Mouse (Mus musculus): Measurements from ENCODE around the gene Gpr61. TPM values are rescaled to one million over a fixed set of nuclear protein-coding genes. Genes with fewer than 3 reads are reported as not detected.

The Gpr61 gene
- total RNA-seq (2014; rRNA removed) (not detected in 2 replicates), polyA plus RNA-seq (2012; rRNA removed) (not detected in 2 replicates)

- Histone ChIP-seq H3K4me3 (ENCODE audit: insufficient read depth, low read depth, low read length) (no peak within 1 kb of the TSS), H3K36me3 (ENCODE audit: control insufficient read depth, insufficient read depth, low read length) (no peaks in the 10 kb centered on the region), H3K9ac (ENCODE audit: low read depth, low read length) (no peak within 1 kb of the TSS), H3K4me1 (ENCODE audit: control insufficient read depth, insufficient read depth, low read length) (no peaks in the 10 kb centered on the region), H3K27me3 (ENCODE audit: control insufficient read depth, insufficient read depth, low read length) (no peaks in the 10 kb centered on the region), H3K79me2 (ENCODE audit: control insufficient read depth, insufficient read depth, low read length) (no peaks in the 10 kb centered on the region), H3K27ac (replicated peaks; ENCODE audit: insufficient read depth, low read depth, low read length) (no peak within 1 kb of the TSS)
- 81% methylated on average over 4 of the region's 4 CpGs for WGBS
- DNase-seq (ENCODE audit: extremely low read depth, low read depth, low spot score), result no peak
- no peak for TF ChIP-seq POLR2A (IDR thresholded peaks at IDR 0.05; ENCODE audit: extremely low read depth, insufficient read depth, low read length)
- TF ChIP-seq CTCF (IDR thresholded peaks at IDR 0.05; ENCODE audit: low read depth, low read length), result no peak
Measured at GRCm38 (mm10) chr3:108154656-108155055, at the start of gene Gpr61. TSS of gene Gpr61 (minus strand) at chr3:108154882.

GRCm38 (mm10) chr3:108204470-108204869 is 49.8 kb upstream of the Gpr61 start:
- no peaks in the 10 kb centered on the region for H3K79me2 ChIP-seq (ENCODE audit: control insufficient read depth, insufficient read depth, low read length)
- no peak overlapping the region for H3K27ac ChIP-seq (replicated peaks; ENCODE audit: insufficient read depth, low read depth, low read length)
- WGBS, result 75% methylated on average over 11 of the region's 11 CpGs
- DNase-seq (ENCODE audit: extremely low read depth, low read depth, low spot score), result no peak
- no peak overlapping the region for H3K9ac ChIP-seq (ENCODE audit: low read depth, low read length)
- H3K4me3 ChIP-seq (ENCODE audit: insufficient read depth, low read depth, low read length), result no peak overlapping the region
- no peaks in the 10 kb centered on the region for H3K36me3 ChIP-seq (ENCODE audit: control insufficient read depth, insufficient read depth, low read length)
- TF ChIP-seq POLR2A (IDR thresholded peaks at IDR 0.05; ENCODE audit: extremely low read depth, insufficient read depth, low read length) (no peak), CTCF (IDR thresholded peaks at IDR 0.05; ENCODE audit: low read depth, low read length) (no peak)
- H3K4me1 ChIP-seq (ENCODE audit: control insufficient read depth, insufficient read depth, low read length), result peaks cover 3% of the 10 kb centered on the region; the same call in 1 of the 2 replicates
- no peaks in the 10 kb centered on the region for H3K27me3 ChIP-seq (ENCODE audit: control insufficient read depth, insufficient read depth, low read length)

GRCm38 (mm10) chr3:108203621-108204325 is 49.1 kb upstream of the Gpr61 start:
- no peak overlapping the region for H3K9ac ChIP-seq (ENCODE audit: low read depth, low read length)
- DNase-seq (ENCODE audit: extremely low read depth, low read depth, low spot score), result peak; percentile 39
- no peaks in the 10 kb centered on the region for H3K27me3 ChIP-seq (ENCODE audit: control insufficient read depth, insufficient read depth, low read length)
- H3K79me2 ChIP-seq (ENCODE audit: control insufficient read depth, insufficient read depth, low read length), result no peaks in the 10 kb centered on the region
- H3K27ac ChIP-seq (replicated peaks; ENCODE audit: insufficient read depth, low read depth, low read length), result no peak overlapping the region
- 81% methylated on average over 11 of the region's 11 CpGs for WGBS
- TF ChIP-seq CTCF (IDR thresholded peaks at IDR 0.05; ENCODE audit: low read depth, low read length) (peak; percentile 90), POLR2A (IDR thresholded peaks at IDR 0.05; ENCODE audit: extremely low read depth, insufficient read depth, low read length) (no peak)
- H3K4me3 ChIP-seq (ENCODE audit: insufficient read depth, low read depth, low read length), result no peak overlapping the region
- H3K36me3 ChIP-seq (ENCODE audit: control insufficient read depth, insufficient read depth, low read length), result no peaks in the 10 kb centered on the region
- H3K4me1 ChIP-seq (ENCODE audit: control insufficient read depth, insufficient read depth, low read length), result peaks cover 3% of the 10 kb centered on the region; the same call in 1 of the 2 replicates

GRCm38 (mm10) chr3:108203212-108203611 is 48.5 kb upstream of the Gpr61 start:
- WGBS, result 94% methylated on average over 13 of the region's 13 CpGs
- Histone ChIP-seq H3K9ac (ENCODE audit: low read depth, low read length) (no peak overlapping the region), H3K36me3 (ENCODE audit: control insufficient read depth, insufficient read depth, low read length) (no peaks in the 10 kb centered on the region), H3K27me3 (ENCODE audit: control insufficient read depth, insufficient read depth, low read length) (no peaks in the 10 kb centered on the region), H3K4me3 (ENCODE audit: insufficient read depth, low read depth, low read length) (no peak overlapping the region), H3K27ac (replicated peaks; ENCODE audit: insufficient read depth, low read depth, low read length) (no peak overlapping the region), H3K79me2 (ENCODE audit: control insufficient read depth, insufficient read depth, low read length) (no peaks in the 10 kb centered on the region), H3K4me1 (ENCODE audit: control insufficient read depth, insufficient read depth, low read length) (peaks cover 3% of the 10 kb centered on the region; the same call in 1 of the 2 replicates)
- no peak for DNase-seq (ENCODE audit: extremely low read depth, low read depth, low spot score)
- TF ChIP-seq CTCF (IDR thresholded peaks at IDR 0.05; ENCODE audit: low read depth, low read length), result no peak
- TF ChIP-seq POLR2A (IDR thresholded peaks at IDR 0.05; ENCODE audit: extremely low read depth, insufficient read depth, low read length), result no peak

GRCm38 (mm10) chr3:108202506-108202905 is 47.8 kb upstream of the Gpr61 start:
- H3K27me3 ChIP-seq (ENCODE audit: control insufficient read depth, insufficient read depth, low read length), result no peaks in the 10 kb centered on the region
- H3K79me2 ChIP-seq (ENCODE audit: control insufficient read depth, insufficient read depth, low read length), result no peaks in the 10 kb centered on the region
- no peak overlapping the region for H3K9ac ChIP-seq (ENCODE audit: low read depth, low read length)
- H3K36me3 ChIP-seq (ENCODE audit: control insufficient read depth, insufficient read depth, low read length), result no peaks in the 10 kb centered on the region
- no peak for DNase-seq (ENCODE audit: extremely low read depth, low read depth, low spot score)
- peaks cover 3% of the 10 kb centered on the region; the same call in 1 of the 2 replicates for H3K4me1 ChIP-seq (ENCODE audit: control insufficient read depth, insufficient read depth, low read length)
- no peak overlapping the region for H3K4me3 ChIP-seq (ENCODE audit: insufficient read depth, low read depth, low read length)
- no peak for TF ChIP-seq POLR2A (IDR thresholded peaks at IDR 0.05; ENCODE audit: extremely low read depth, insufficient read depth, low read length)
- no peak for TF ChIP-seq CTCF (IDR thresholded peaks at IDR 0.05; ENCODE audit: low read depth, low read length)
- H3K27ac ChIP-seq (replicated peaks; ENCODE audit: insufficient read depth, low read depth, low read length), result no peak overlapping the region
